Mouse (Mus musculus) frontal cortex, adult 2 months (tissue): Measurements from ENCODE around the gene Slc7a8. TPM values are rescaled to one million over a fixed set of nuclear protein-coding genes. Genes with fewer than 3 reads are reported as not detected.

Source experiments
- DNase-seq, 2 experiments: peaks; one replicate each; pipeline ENCODE4 v3.0.0; 2022; ENCODE audit warnings: low spot score in 1 of 2; ENCODE audit errors: extremely low spot score in 1 of 2
- polyA plus RNA-seq: library from polyadenylated mRNA; depleted of rRNA; stranded (reverse); fragments of >200 nt; gene quantifications from 2 replicates; pipeline ENCODE4 v1.2.3, GENCODE M21; 2012; rRNA removed

Slc7a8 gene
- 41.2 and 43.0 TPM in 2 replicates for polyA plus RNA-seq

- peak in 1 of 2 experiments; percentile 85 for DNase-seq
Measured at GRCm38 (mm10) chr14:54781610-54782365, at the start of gene Slc7a8. TSS of gene Slc7a8 (minus strand) at chr14:54781946.

GRCm38 (mm10) chr14:54823716-54824115 lies 42.0 kb upstream of the Slc7a8 start:
- DNase-seq: no peak

GRCm38 (mm10) chr14:54822301-54822700 lies 40.6 kb upstream of the Slc7a8 start:
- no peak for DNase-seq

GRCm38 (mm10) chr14:54817791-54818190 lies 36.0 kb upstream of the Slc7a8 start:
- DNase-seq: peak in 1 of 2 experiments; percentile 38

GRCm38 (mm10) chr14:54815737-54816136 lies 34.0 kb upstream of the Slc7a8 start:
- no peak for DNase-seq

GRCm38 (mm10) chr14:54813991-54814390 lies 32.2 kb upstream of the Slc7a8 start, which contains the start of gene Rnf212b:
TSS of gene Rnf212b (plus strand) at chr14:54814141.
- DNase-seq: no peak

GRCm38 (mm10) chr14:54809668-54810033 lies 27.9 kb upstream of the Slc7a8 start:
- no peak for DNase-seq

GRCm38 (mm10) chr14:54808718-54809667 lies 27.2 kb upstream of the Slc7a8 start:
- peak in 1 of 2 experiments; percentile 17 for DNase-seq

- no peak for DNase-seq
Measured at GRCm38 (mm10) chr14:54806124-54806523, 24.4 kb upstream of the Slc7a8 start.

GRCm38 (mm10) chr14:54802428-54802827 lies 20.7 kb upstream of the Slc7a8 start:
- DNase-seq: no peak

GRCm38 (mm10) chr14:54799686-54800085 lies 17.9 kb upstream of the Slc7a8 start:
- DNase-seq: no peak

GRCm38 (mm10) chr14:54796760-54797159 lies 15.0 kb upstream of the Slc7a8 start:
- no peak for DNase-seq

GRCm38 (mm10) chr14:54795901-54796300 lies 14.2 kb upstream of the Slc7a8 start:
- DNase-seq: no peak

GRCm38 (mm10) chr14:54793894-54794830 lies 12.4 kb upstream of the Slc7a8 start:
- no peak for DNase-seq

GRCm38 (mm10) chr14:54793351-54793750 lies 11.6 kb upstream of the Slc7a8 start:
- DNase-seq: no peak

- DNase-seq: no peak
Measured at GRCm38 (mm10) chr14:54792166-54792565, 10.4 kb upstream of the Slc7a8 start.

GRCm38 (mm10) chr14:54788231-54788630 lies 6.5 kb upstream of the Slc7a8 start:
- no peak for DNase-seq

GRCm38 (mm10) chr14:54787226-54787625 lies 5.5 kb upstream of the Slc7a8 start:
- no peak for DNase-seq

GRCm38 (mm10) chr14:54786489-54786888 lies 4.7 kb upstream of the Slc7a8 start:
- no peak for DNase-seq

GRCm38 (mm10) chr14:54785898-54786297 lies 4.2 kb upstream of the Slc7a8 start:
- peak in 1 of 2 experiments; percentile 68 for DNase-seq
